ENCODE assay signal across 26 mouse cellular contexts in genomic region chr16:44119753-44120501, GRCm38 (mm10). TPM values are rescaled to one million over a fixed set of nuclear protein-coding genes. Genes with fewer than 3 reads are reported as not detected.
DNase-seq lines count a peak whose midpoint lies in the region; ATAC-seq and TF ChIP-seq lines count a peak whose summit lies in the region.
"Had no signal": no experiment of that assay in that cellular context is flagged by ENCODE, and none has a peak within 500 bp of the region (broad histone marks: within the 10 kb centered on the region; RNA-seq: fewer than 3 reads in every experiment).

No protein-coding gene starts in this region.

- TF ChIP-seq POLR2A in cerebellum, adult 2 months (IDR thresholded peaks at IDR 0.05; ENCODE audit: borderline replicate concordance, insufficient read depth, low read length): no peak
- TF ChIP-seq POLR2A in liver, adult 2 months (IDR thresholded peaks at IDR 0.05; ENCODE audit: extremely low read depth, insufficient read depth, low read length): no peak

- no peak overlapping the region for H3K4me3 ChIP-seq in cerebellum, adult 2 months (replicated peaks; ENCODE audit: insufficient read depth, low read depth, low read length)
- H3K4me3 ChIP-seq in liver, adult 2 months (ENCODE audit: insufficient read depth, low read depth, low read length): no peak overlapping the region
- H3K4me3 ChIP-seq in liver, embryonic 11.5 days (ENCODE audit: low read depth, low read length): no peak overlapping the region
- H3K4me3 ChIP-seq in hindbrain, embryonic 10.5 days: no peak overlapping the region
- H3K4me3 ChIP-seq: embryonic facial prominence, embryonic 10.5 days; heart, embryonic 13.5 days; hindbrain, embryonic 13.5 days; limb, embryonic 15.5 days; midbrain, embryonic 15.5 days; neural tube, embryonic 12.5 days had no signal

- DNase-seq in cerebellum, adult 2 months: peak in 1 of 2 experiments; percentile 36
- DNase-seq in cerebellum, postnatal 14 days: no peak
- DNase-seq in liver, adult 2 months (ENCODE audit: extremely low read depth, low read depth, low spot score): peak; percentile 42
- no peak for DNase-seq in liver, embryonic 11.5 days (ENCODE audit: low spot score)
- peak; percentile 40 for DNase-seq in adipocyte (ENCODE audit: low spot score)
- no peak for DNase-seq in testis, postnatal 10 days (ENCODE audit: low spot score)
- DNase-seq in hindbrain, embryonic 10.5 days (ENCODE audit: low spot score): no peak
- DNase-seq: adrenal gland, adult 2 months; forebrain, postnatal 0 days; heart, adult 18-20 months; heart, postnatal 14 days; kidney, adult 2 months; left cerebral cortex, postnatal 4 days; lung, adult 18-20 months; lung, postnatal 14 days; retina, postnatal 1 day; right cerebral cortex, postnatal 25 days; thymus, postnatal 14 days had no signal

- peak overlapping the region; percentile 56 for H3K27ac ChIP-seq in cerebellum, adult 2 months (ENCODE audit: insufficient read depth, low read length)
- no peak overlapping the region; the same call in 1 of the 2 replicates for H3K27ac ChIP-seq in liver, adult 2 months (replicated peaks; ENCODE audit: insufficient read depth, low read depth, low read length)
- no peak overlapping the region for H3K27ac ChIP-seq in liver, embryonic 11.5 days (ENCODE audit: low read depth, low read length)
- no peak overlapping the region for H3K27ac ChIP-seq in hindbrain, embryonic 10.5 days
- H3K27ac ChIP-seq: embryonic facial prominence, embryonic 10.5 days; heart, embryonic 13.5 days; hindbrain, embryonic 13.5 days; kidney, postnatal 0 days; limb, embryonic 15.5 days; midbrain, embryonic 15.5 days; neural tube, embryonic 12.5 days had no signal

- H3K36me3 ChIP-seq in liver, adult 2 months (ENCODE audit: control insufficient read depth, insufficient read depth, low read length): peaks cover 10% of the 10 kb centered on the region
- no peaks in the 10 kb centered on the region; the same call in 1 of the 2 replicates for H3K36me3 ChIP-seq in liver, embryonic 11.5 days (ENCODE audit: control insufficient read depth, insufficient read depth, low read length)
- H3K36me3 ChIP-seq in hindbrain, embryonic 10.5 days: peaks cover 14% of the 10 kb centered on the region

- no peaks in the 10 kb centered on the region for H3K9me3 ChIP-seq in liver, embryonic 11.5 days (ENCODE audit: control insufficient read depth, low read length)
- H3K9me3 ChIP-seq in hindbrain, embryonic 10.5 days: no peaks in the 10 kb centered on the region
- H3K9me3 ChIP-seq: embryonic facial prominence, embryonic 10.5 days; heart, embryonic 13.5 days; hindbrain, embryonic 13.5 days; limb, embryonic 15.5 days; midbrain, embryonic 15.5 days; neural tube, embryonic 12.5 days had no signal

- no peak overlapping the region for H3K9ac ChIP-seq in liver, adult 2 months (ENCODE audit: low read depth, low read length)
- no peak overlapping the region for H3K9ac ChIP-seq in liver, embryonic 11.5 days (ENCODE audit: low read depth, low read length)
- H3K9ac ChIP-seq: forebrain, postnatal 0 days; heart, embryonic 13.5 days; hindbrain, embryonic 13.5 days; limb, embryonic 15.5 days; midbrain, embryonic 15.5 days; neural tube, embryonic 12.5 days had no signal

- H3K4me2 ChIP-seq in liver, embryonic 11.5 days: no peak overlapping the region
- H3K4me2 ChIP-seq: heart, embryonic 13.5 days; hindbrain, embryonic 13.5 days; limb, embryonic 15.5 days; midbrain, embryonic 15.5 days; neural tube, embryonic 12.5 days had no signal

- no peaks in the 10 kb centered on the region for H3K27me3 ChIP-seq in cerebellum, adult 2 months (ENCODE audit: control insufficient read depth, insufficient read depth, low read length)
- no peaks in the 10 kb centered on the region for H3K27me3 ChIP-seq in liver, adult 2 months (ENCODE audit: control insufficient read depth, insufficient read depth, low read length)
- H3K27me3 ChIP-seq in liver, embryonic 11.5 days (replicated peaks; ENCODE audit: control insufficient read depth, insufficient read depth, low read length): no peaks in the 10 kb centered on the region
- no peaks in the 10 kb centered on the region for H3K27me3 ChIP-seq in hindbrain, embryonic 10.5 days (ENCODE audit: insufficient read depth, poor library complexity, severe bottlenecking)
- H3K27me3 ChIP-seq: heart, embryonic 13.5 days; hindbrain, embryonic 13.5 days; limb, embryonic 15.5 days; midbrain, embryonic 15.5 days; neural tube, embryonic 12.5 days had no signal

- no peak for TF ChIP-seq CTCF in cerebellum, adult 2 months (IDR thresholded peaks at IDR 0.05; ENCODE audit: borderline replicate concordance, insufficient read depth, low read depth, low read length)
- TF ChIP-seq CTCF in liver, adult 2 months (IDR thresholded peaks at IDR 0.05; ENCODE audit: low read depth, low read length): no peak

- ATAC-seq in liver, embryonic 11.5 days (replicated peaks; ENCODE audit: low FRiP score): no peak
- peak; percentile 72 for ATAC-seq in megakaryocyte progenitor cell, adult 5-6 weeks (replicated peaks; ENCODE audit: poor library complexity)
- ATAC-seq: forebrain, postnatal 0 days; midbrain, embryonic 15.5 days had no signal

- peaks cover 30% of the 10 kb centered on the region; the same call in 1 of the 2 replicates for H3K4me1 ChIP-seq in cerebellum, adult 2 months (ENCODE audit: control insufficient read depth, insufficient read depth, low read length)
- no peaks in the 10 kb centered on the region for H3K4me1 ChIP-seq in liver, adult 2 months (ENCODE audit: control insufficient read depth, insufficient read depth, low read length)
- H3K4me1 ChIP-seq in liver, embryonic 11.5 days (replicated peaks; ENCODE audit: control insufficient read depth, insufficient read depth, low read length): no peaks in the 10 kb centered on the region
- no peaks in the 10 kb centered on the region for H3K4me1 ChIP-seq in hindbrain, embryonic 10.5 days (replicated peaks)
- H3K4me1 ChIP-seq: embryonic facial prominence, embryonic 10.5 days; hindbrain, embryonic 13.5 days; midbrain, embryonic 15.5 days; neural tube, embryonic 12.5 days had no signal

- 46% methylated on average over 7 of the region's 7 CpGs for WGBS in cerebellum, adult 2 months
- 80% methylated on average over 7 of the region's 7 CpGs for WGBS in liver, adult 2 months
- 87% methylated on average over 7 of the region's 7 CpGs for WGBS in liver, embryonic 11.5 days
- 84% methylated on average over 7 of the region's 7 CpGs for WGBS in hindbrain, embryonic 10.5 days

- peaks cover 7% of the 10 kb centered on the region; the same call in 1 of the 2 replicates for H3K79me2 ChIP-seq in liver, adult 2 months (ENCODE audit: control insufficient read depth, insufficient read depth, low read length)

RNA-seq across cellular contexts. Expression of gene Atp6v1a, which starts 19.6 kb away (rescaled TPM):
- polyA plus RNA-seq in cerebellum, adult 2 months (2012; rRNA removed): 230 and 250 TPM in 2 replicates
- total RNA-seq in liver, adult 2 months (2014; rRNA removed): 39.2 and 40.8 TPM in 2 replicates
- 11.9 and 13.0 TPM in 2 replicates for polyA plus RNA-seq in liver, adult 2 months (2012; rRNA removed)
- 49.7 and 53.8 TPM in 2 replicates for polyA plus RNA-seq in liver, embryonic 11.5 days (2014; fragmentation: Nextera tagmentation; extraction: Ambion mirVana)
- 49.5 and 51.9 TPM in 2 replicates for total RNA-seq in megakaryocyte progenitor cell, adult 5-6 weeks (2015)
- total RNA-seq in megakaryocyte progenitor cell, adult 5-6 weeks (2017): 81.0 and 83.3 TPM in 2 replicates
- polyA plus RNA-seq in hindbrain, embryonic 10.5 days (2016; fragmentation: Nextera tagmentation; extraction: Ambion mirVana): 43.3 and 47.6 TPM in 2 replicates

RNA-seq across cellular contexts. Expression of gene Naa50, which starts 19.7 kb away (rescaled TPM):
- 28.9 and 30.0 TPM in 2 replicates for polyA plus RNA-seq in cerebellum, adult 2 months (2012; rRNA removed)
- total RNA-seq in liver, adult 2 months (2014; rRNA removed): 28.4 and 29.7 TPM in 2 replicates
- 11.0 and 14.8 TPM in 2 replicates for polyA plus RNA-seq in liver, adult 2 months (2012; rRNA removed)
- polyA plus RNA-seq in liver, embryonic 11.5 days (2014; fragmentation: Nextera tagmentation; extraction: Ambion mirVana): 143 and 150 TPM in 2 replicates
- 164 and 170 TPM in 2 replicates for total RNA-seq in megakaryocyte progenitor cell, adult 5-6 weeks (2015)
- total RNA-seq in megakaryocyte progenitor cell, adult 5-6 weeks (2017): 112 and 129 TPM in 2 replicates
- 78.0 and 123 TPM in 2 replicates for polyA plus RNA-seq in hindbrain, embryonic 10.5 days (2016; fragmentation: Nextera tagmentation; extraction: Ambion mirVana)

RNA-seq across cellular contexts. Expression of gene Usf3, which starts 53.1 kb away (rescaled TPM):
- polyA plus RNA-seq in cerebellum, adult 2 months (2012; rRNA removed): 14.2 and 15.3 TPM in 2 replicates
- total RNA-seq in liver, adult 2 months (2014; rRNA removed): 9.4 and 10.5 TPM in 2 replicates
- polyA plus RNA-seq in liver, adult 2 months (2012; rRNA removed): 6.7 and 6.9 TPM in 2 replicates
- polyA plus RNA-seq in liver, embryonic 11.5 days (2014; fragmentation: Nextera tagmentation; extraction: Ambion mirVana): 5.7 and 5.8 TPM in 2 replicates
- total RNA-seq in megakaryocyte progenitor cell, adult 5-6 weeks (2015): 26.5 and 30.7 TPM in 2 replicates
- total RNA-seq in megakaryocyte progenitor cell, adult 5-6 weeks (2017): 9.4 and 10.0 TPM in 2 replicates
- polyA plus RNA-seq in hindbrain, embryonic 10.5 days (2016; fragmentation: Nextera tagmentation; extraction: Ambion mirVana): 2.4 and 2.6 TPM in 2 replicates

RNA-seq across cellular contexts. Expression of gene Gramd1c, which starts 56.8 kb away (rescaled TPM):
- polyA plus RNA-seq in cerebellum, adult 2 months (2012; rRNA removed): 1.4 and 1.8 TPM in 2 replicates
- total RNA-seq in liver, adult 2 months (2014; rRNA removed): 29.9 and 48.5 TPM in 2 replicates
- polyA plus RNA-seq in liver, adult 2 months (2012; rRNA removed): 6.1 and 6.6 TPM in 2 replicates
- polyA plus RNA-seq in liver, embryonic 11.5 days (2014; fragmentation: Nextera tagmentation; extraction: Ambion mirVana): 4.6 and 5.5 TPM in 2 replicates
- 1.6 and 1.9 TPM in 2 replicates for total RNA-seq in megakaryocyte progenitor cell, adult 5-6 weeks (2015)
- 1.4 and 3.2 TPM in 2 replicates for total RNA-seq in megakaryocyte progenitor cell, adult 5-6 weeks (2017)
- 2.5 and 3.0 TPM in 2 replicates for polyA plus RNA-seq in hindbrain, embryonic 10.5 days (2016; fragmentation: Nextera tagmentation; extraction: Ambion mirVana)

Comparison
In these comparisons a context has a peak if more than half of its experiments do, and no peak if none do; other contexts are left out.
1. DNase-seq: peak in liver, adult 2 months (single experiment) and adipocyte (single experiment); none in cerebellum, postnatal 14 days (0 of 2), liver, embryonic 11.5 days (single experiment), testis, postnatal 10 days (single experiment) and hindbrain, embryonic 10.5 days (single experiment).